8 mouse cellular contexts compared by ENCODE assay signal in genomic region chr5:135713441-135714218, GRCm38 (mm10). TPM values are rescaled to one million over a fixed set of nuclear protein-coding genes. Genes with fewer than 3 reads are reported as not detected.
DNase-seq lines count a peak whose midpoint lies in the region; ATAC-seq lines count a peak whose summit lies in the region.

No protein-coding gene starts in this region.

- peaks cover 42% of the 10 kb centered on the region for H3K4me1 ChIP-seq in liver, embryonic 11.5 days (replicated peaks; ENCODE audit: control insufficient read depth, insufficient read depth, low read length)

- H3K4me3 ChIP-seq in liver, embryonic 11.5 days (ENCODE audit: low read depth, low read length): no peak overlapping the region

- H3K4me2 ChIP-seq in liver, embryonic 11.5 days: peak overlapping the region; percentile 48

- H3K27me3 ChIP-seq in liver, embryonic 11.5 days (replicated peaks; ENCODE audit: control insufficient read depth, insufficient read depth, low read length): no peaks in the 10 kb centered on the region

- H3K36me3 ChIP-seq in liver, embryonic 11.5 days (ENCODE audit: control insufficient read depth, insufficient read depth, low read length): peaks cover 11% of the 10 kb centered on the region

- DNase-seq in retina, postnatal 1 day: peak; percentile 39
- no peak for DNase-seq in retina, embryonic 14.5 days (ENCODE audit: low spot score)
- DNase-seq in cerebellum, adult 11-12 months: peak; percentile 59
- DNase-seq in heart, adult 9 months (ENCODE audit: low spot score in 2 of 2): peak; percentile 86 to 88
- DNase-seq in kidney, adult 11 months: peak; percentile 77
- DNase-seq in liver, embryonic 11.5 days (ENCODE audit: low spot score): peak; percentile 72
- peak; percentile 65 for DNase-seq in yolk sac, embryonic 10.5 days (ENCODE audit: low spot score)

- H3K27ac ChIP-seq in liver, embryonic 11.5 days (ENCODE audit: low read depth, low read length): peak overlapping the region; percentile 62

- whole genome bisulfite sequencing in liver, embryonic 11.5 days: 38% methylated on average over 16 of the region's 16 CpGs

- H3K9ac ChIP-seq in liver, embryonic 11.5 days (ENCODE audit: low read depth, low read length): no peak overlapping the region

- peak; percentile 81 for ATAC-seq in liver, embryonic 11.5 days (replicated peaks; ENCODE audit: low FRiP score)
- ATAC-seq in neutrophil, adult 5-6 weeks (ENCODE audit: extremely low read depth, insufficient number of reproducible peaks, low FRiP score, poor library complexity, severe bottlenecking): peak; percentile 92

- no peaks in the 10 kb centered on the region for H3K9me3 ChIP-seq in liver, embryonic 11.5 days (ENCODE audit: control insufficient read depth, low read length)

RNA-seq across cellular contexts. Expression of gene Tmem120a, which starts 30.6 kb away (rescaled TPM):
- polyA plus RNA-seq in liver, embryonic 11.5 days (2014; fragmentation: Nextera tagmentation; extraction: Ambion mirVana): 23.2 and 23.7 TPM in 2 replicates
- 28.9 and 30.5 TPM in 2 replicates for total RNA-seq in neutrophil, adult 5-6 weeks (2017)

RNA-seq across cellular contexts. Expression of gene Por, which starts 43.8 kb away (rescaled TPM):
- 48.1 and 49.3 TPM in 2 replicates for polyA plus RNA-seq in liver, embryonic 11.5 days (2014; fragmentation: Nextera tagmentation; extraction: Ambion mirVana)
- 118 and 124 TPM in 2 replicates for total RNA-seq in neutrophil, adult 5-6 weeks (2017)
